Mouse (Mus musculus) forebrain, embryonic 10.5 days (tissue): ENCODE results near the gene Neurl1b. TPM values are rescaled to one million over a fixed set of nuclear protein-coding genes. Genes with fewer than 3 reads are reported as not detected.

Experiments
- DNase-seq: peaks from one replicate; pipeline ENCODE4 v3.0.0-alpha.2; 2017; ENCODE audit warnings: low spot score; ENCODE audit errors: extremely low spot score
- H3K27ac ChIP-seq: fragments of 300-500 bp; sonication (generic); 2 replicates; pipeline ENCODE4 v1.5.1; 2016; ENCODE audit warnings: mild to moderate bottlenecking
- H3K27me3 ChIP-seq: fragments of 300-500 bp; sonication (generic); 2 replicates; pipeline ENCODE4 v1.6.1; 2016; ENCODE audit warnings: mild to moderate bottlenecking; ENCODE audit not compliant: poor library complexity, severe bottlenecking
- H3K36me3 ChIP-seq: fragments of 300-500 bp; sonication (generic); replicated peaks from 2 replicates; pipeline ENCODE4 v1.6.1; 2016; ENCODE audit warnings: mild to moderate bottlenecking, moderate library complexity
- H3K4me1 ChIP-seq: fragments of 300-500 bp; sonication (generic); 2 replicates; pipeline ENCODE4 v1.6.1; 2016
- H3K4me3 ChIP-seq: fragments of 300-500 bp; sonication (generic); 2 replicates; pipeline ENCODE4 v1.5.1; 2016; ENCODE audit warnings: mild to moderate bottlenecking, moderate library complexity
- H3K9me3 ChIP-seq: fragments of 300-500 bp; sonication (generic); 2 replicates; pipeline ENCODE4 v1.6.1; 2016; ENCODE audit warnings: mild to moderate bottlenecking, moderate library complexity
- WGBS: fragments of 180-500 bp; shearing (Covaris S2); methylation state at CpG from one replicate; pipeline ENCODE4 v1.1.7; 2016; 5-methylcytosine and 5-hydroxymethylcytosine counted together
- polyA plus RNA-seq: library from polyadenylated mRNA; unstranded; fragments of >200 nt; fragmentation: Nextera tagmentation; extraction: Ambion mirVana; gene quantifications from 2 replicates; pipeline ENCODE4 v1.2.1, GENCODE M21; 2016

Gene Neurl1b
- polyA plus RNA-seq, 1 experiment from 2014 or later, result 0.10 TPM

- Histone ChIP-seq H3K4me1 (peaks cover 25% of the 10 kb centered on the region), H3K27me3 (no peaks in the 10 kb centered on the region), H3K4me3 (no peak overlapping the region), H3K36me3 (no peaks in the 10 kb centered on the region), H3K27ac (0 out of 2 replicates have a peak overlapping the region, but pooled peaks have one; percentile 67), H3K9me3 (no peaks in the 10 kb centered on the region)
- 76% methylated on average over 3 of the region's 3 CpGs for whole genome bisulfite sequencing
- DNase-seq, result no peak
These were observed 32.5 kb upstream of the Neurl1b start for GRCm38 (mm10) chr17:26382176-26382575.

- Histone ChIP-seq H3K4me3 (no peak overlapping the region), H3K27ac (no peak overlapping the region), H3K9me3 (no peaks in the 10 kb centered on the region), H3K36me3 (no peaks in the 10 kb centered on the region), H3K27me3 (no peaks in the 10 kb centered on the region), H3K4me1 (peaks cover 25% of the 10 kb centered on the region)
- WGBS, result 86% methylated on average over 5 of the region's 5 CpGs
- DNase-seq, result no peak
These were observed 31.9 kb upstream of the Neurl1b start for GRCm38 (mm10) chr17:26382687-26383086.

GRCm38 (mm10) chr17:26384111-26384510 is 30.5 kb upstream of the Neurl1b start:
- Histone ChIP-seq H3K27ac (no peak overlapping the region), H3K36me3 (no peaks in the 10 kb centered on the region), H3K4me1 (peaks cover 25% of the 10 kb centered on the region), H3K4me3 (no peak overlapping the region), H3K9me3 (no peaks in the 10 kb centered on the region), H3K27me3 (no peaks in the 10 kb centered on the region)
- no peak for DNase-seq
- WGBS, result 93% methylated on average over 3 of the region's 3 CpGs

- H3K4me3 ChIP-seq, result no peak overlapping the region
- no peak overlapping the region for H3K27ac ChIP-seq
- no peaks in the 10 kb centered on the region for H3K36me3 ChIP-seq
- H3K9me3 ChIP-seq, result no peaks in the 10 kb centered on the region
- DNase-seq, result no peak
- 89% methylated on average over 11 of the region's 11 CpGs for WGBS
- no peaks in the 10 kb centered on the region for H3K27me3 ChIP-seq
- H3K4me1 ChIP-seq, result peaks cover 17% of the 10 kb centered on the region
These were observed 29.1 kb upstream of the Neurl1b start for GRCm38 (mm10) chr17:26385252-26386130.

- Histone ChIP-seq H3K27ac (no peak overlapping the region), H3K9me3 (no peaks in the 10 kb centered on the region), H3K27me3 (no peaks in the 10 kb centered on the region), H3K36me3 (no peaks in the 10 kb centered on the region), H3K4me3 (no peak overlapping the region), H3K4me1 (peaks cover 11% of the 10 kb centered on the region)
- no peak for DNase-seq
- 89% methylated on average over 3 of the region's 3 CpGs for WGBS
These were observed 28.5 kb upstream of the Neurl1b start for GRCm38 (mm10) chr17:26386131-26386481.

- H3K27me3 ChIP-seq, result no peaks in the 10 kb centered on the region
- no peak overlapping the region for H3K4me3 ChIP-seq
- no peak for DNase-seq
- 75% methylated on average over 3 of the region's 3 CpGs for WGBS
- H3K36me3 ChIP-seq, result no peaks in the 10 kb centered on the region
- no peak overlapping the region for H3K27ac ChIP-seq
- H3K4me1 ChIP-seq, result no peaks in the 10 kb centered on the region
- H3K9me3 ChIP-seq, result no peaks in the 10 kb centered on the region
These were observed 26.5 kb upstream of the Neurl1b start for GRCm38 (mm10) chr17:26388106-26388505.

- Histone ChIP-seq H3K4me3 (no peak overlapping the region), H3K27ac (no peak overlapping the region), H3K9me3 (peaks cover 3% of the 10 kb centered on the region; the same call in 1 of the 2 replicates), H3K36me3 (no peaks in the 10 kb centered on the region), H3K27me3 (no peaks in the 10 kb centered on the region), H3K4me1 (no peaks in the 10 kb centered on the region)
- WGBS, result 91% methylated on average over 9 of the region's 9 CpGs
- DNase-seq, result no peak
These were observed 25.4 kb upstream of the Neurl1b start for GRCm38 (mm10) chr17:26389241-26389640.

GRCm38 (mm10) chr17:26390666-26391065 is 24.0 kb upstream of the Neurl1b start:
- Histone ChIP-seq H3K36me3 (no peaks in the 10 kb centered on the region), H3K27me3 (no peaks in the 10 kb centered on the region), H3K4me3 (no peak overlapping the region), H3K27ac (no peak overlapping the region), H3K4me1 (no peaks in the 10 kb centered on the region), H3K9me3 (peaks cover 3% of the 10 kb centered on the region; the same call in 1 of the 2 replicates)
- WGBS, result 93% methylated on average over 5 of the region's 5 CpGs
- DNase-seq, result no peak

GRCm38 (mm10) chr17:26392355-26392754 is 22.3 kb upstream of the Neurl1b start:
- peaks cover 3% of the 10 kb centered on the region; the same call in 1 of the 2 replicates for H3K9me3 ChIP-seq
- no peak overlapping the region for H3K4me3 ChIP-seq
- no peaks in the 10 kb centered on the region for H3K36me3 ChIP-seq
- DNase-seq, result no peak
- H3K4me1 ChIP-seq, result no peaks in the 10 kb centered on the region
- 88% methylated on average over 7 of the region's 7 CpGs for WGBS
- H3K27ac ChIP-seq, result no peak overlapping the region
- H3K27me3 ChIP-seq, result no peaks in the 10 kb centered on the region

- no peaks in the 10 kb centered on the region for H3K27me3 ChIP-seq
- DNase-seq, result no peak
- peaks cover 3% of the 10 kb centered on the region; the same call in 1 of the 2 replicates for H3K9me3 ChIP-seq
- no peaks in the 10 kb centered on the region for H3K36me3 ChIP-seq
- H3K4me3 ChIP-seq, result no peak overlapping the region
- WGBS, result 81% methylated on average over 3 of the region's 3 CpGs
- H3K27ac ChIP-seq, result no peak overlapping the region
- no peaks in the 10 kb centered on the region for H3K4me1 ChIP-seq
These were observed 17.9 kb upstream of the Neurl1b start for GRCm38 (mm10) chr17:26396765-26397164.

GRCm38 (mm10) chr17:26397339-26397738 is 17.3 kb upstream of the Neurl1b start:
- H3K27ac ChIP-seq, result no peak overlapping the region
- 65% methylated on average over 6 of the region's 6 CpGs for WGBS
- DNase-seq, result no peak

GRCm38 (mm10) chr17:26405340-26406100 is 9.1 kb upstream of the Neurl1b start:
- no peaks in the 10 kb centered on the region for H3K27me3 ChIP-seq
- no peaks in the 10 kb centered on the region for H3K9me3 ChIP-seq
- no peak overlapping the region for H3K27ac ChIP-seq
- H3K36me3 ChIP-seq, result no peaks in the 10 kb centered on the region
- DNase-seq, result no peak
- H3K4me1 ChIP-seq, result no peaks in the 10 kb centered on the region
- no peak overlapping the region for H3K4me3 ChIP-seq
- WGBS, result 83% methylated on average over 10 of the region's 10 CpGs

More at GRCm38 (mm10) chr17:26397339-26397738, 17.3 kb upstream of the Neurl1b start:
- no peaks in the 10 kb centered on the region for H3K27me3 ChIP-seq
- no peaks in the 10 kb centered on the region for H3K4me1 ChIP-seq
- H3K36me3 ChIP-seq, result no peaks in the 10 kb centered on the region
- peaks cover 3% of the 10 kb centered on the region; the same call in 1 of the 2 replicates for H3K9me3 ChIP-seq
- no peak overlapping the region for H3K4me3 ChIP-seq

GRCm38 (mm10) chr17:26412967-26413366 is 1.7 kb upstream of the Neurl1b start:
- Histone ChIP-seq H3K27ac (no peak overlapping the region), H3K4me1 (peaks cover 24% of the 10 kb centered on the region), H3K4me3 (no peak overlapping the region), H3K9me3 (no peaks in the 10 kb centered on the region), H3K27me3 (peaks cover 70% of the 10 kb centered on the region), H3K36me3 (no peaks in the 10 kb centered on the region)
- WGBS, result 88% methylated on average over 5 of the region's 5 CpGs
- no peak for DNase-seq
